Mouse (Mus musculus): Measurements from ENCODE around the gene Plk5. TPM values are rescaled to one million over a fixed set of nuclear protein-coding genes. Genes with fewer than 3 reads are reported as not detected.

The Plk5 gene
- polyA plus RNA-seq, 1 experiment from 2014 or later = not detected

DNA sequence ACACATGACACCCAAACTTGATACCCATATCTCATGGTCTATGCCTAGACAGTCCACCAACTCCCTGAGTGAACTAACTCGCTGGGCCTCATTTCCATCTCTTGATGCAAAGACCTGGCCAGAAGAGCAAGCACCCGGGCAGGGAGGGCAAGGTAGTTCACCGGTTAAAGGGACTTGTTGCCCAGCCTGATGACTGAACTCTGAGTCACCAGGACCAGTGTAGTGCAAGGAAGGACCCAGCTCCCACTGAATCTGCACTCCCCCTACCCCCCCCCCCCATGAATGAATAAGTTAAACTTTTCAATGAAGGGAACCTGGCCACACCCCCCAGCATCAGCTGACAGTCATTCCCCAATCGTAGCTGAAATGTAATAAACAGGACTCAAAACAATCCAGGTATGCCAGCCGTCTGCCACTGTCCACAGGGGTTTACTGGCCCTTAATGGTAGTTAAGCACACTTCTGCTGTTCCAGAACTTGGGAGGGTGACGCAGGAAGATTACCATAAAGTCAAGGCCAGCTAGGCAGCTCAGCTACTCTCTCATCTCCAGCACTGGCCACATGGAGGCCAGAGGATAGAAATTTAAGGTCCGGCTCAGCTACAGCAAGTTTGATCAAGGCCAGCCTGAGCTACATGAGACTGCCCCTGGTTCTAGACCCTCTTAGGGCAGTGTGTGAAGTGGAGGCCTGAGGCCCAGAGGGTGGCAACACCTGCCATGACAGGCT, 26.5 kb downstream of the Plk5 start:
- Histone ChIP-seq H3K36me3 (peaks cover 54% of the 10 kb centered on the region), H3K9me3 (no peaks in the 10 kb centered on the region), H3K9ac (no peak overlapping the region), H3K4me2 (no peak overlapping the region), H3K27ac (replicated peaks) (no peak overlapping the region), H3K4me1 (peaks cover 37% of the 10 kb centered on the region), H3K27me3 (replicated peaks) (no peaks in the 10 kb centered on the region), H3K4me3 (no peak overlapping the region)
- ATAC-seq (ENCODE audit: extremely low read depth, insufficient number of reproducible peaks, low FRiP score, low TSS enrichment) = no peak
- 89% methylated on average over 7 of the region's 7 CpGs for WGBS

- no peaks in the 10 kb centered on the region for H3K9me3 ChIP-seq
- H3K36me3 ChIP-seq = peaks cover 54% of the 10 kb centered on the region
- ATAC-seq (ENCODE audit: extremely low read depth, insufficient number of reproducible peaks, low FRiP score, low TSS enrichment) = no peak
- WGBS = 65% methylated on average over 4 of the region's 4 CpGs
- no peak overlapping the region for H3K4me3 ChIP-seq
- no peak overlapping the region for H3K27ac ChIP-seq (replicated peaks)
- peaks cover 43% of the 10 kb centered on the region for H3K4me1 ChIP-seq
- H3K27me3 ChIP-seq (replicated peaks) = no peaks in the 10 kb centered on the region
- H3K9ac ChIP-seq = peak overlapping the region; percentile 99
- peak overlapping the region; percentile 86; the same call in 1 of the 2 replicates for H3K4me2 ChIP-seq
Observed at GRCm38 (mm10) chr10:80383431-80383830, 27.2 kb downstream of the Plk5 start.

DNA sequence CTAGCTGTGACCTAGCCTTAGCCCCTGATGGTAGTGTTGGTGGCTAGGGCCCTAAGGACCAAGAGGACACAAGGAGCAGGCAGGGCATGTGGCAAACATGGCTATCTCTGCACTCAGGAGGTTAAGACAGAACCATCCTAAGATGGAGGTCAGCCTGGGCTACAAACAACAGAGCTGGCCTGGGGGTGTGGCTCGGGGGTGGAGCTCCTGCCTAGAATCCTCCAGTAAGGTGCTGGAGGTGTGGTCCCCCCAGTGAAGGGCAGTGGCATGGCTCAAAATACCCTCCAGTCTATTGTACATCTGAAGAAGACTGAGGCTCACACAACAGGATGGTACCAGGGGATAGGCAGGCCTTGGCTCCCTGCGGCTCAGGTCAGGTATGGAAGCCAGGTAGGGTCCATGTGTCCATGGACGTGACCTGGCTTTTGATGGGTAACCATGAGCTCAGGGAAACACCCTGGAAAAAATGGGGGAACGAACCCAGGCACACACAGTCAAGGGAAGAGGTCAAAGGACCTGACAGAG, 27.9 kb downstream of the Plk5 start:
- Histone ChIP-seq H3K4me1 (peaks cover 48% of the 10 kb centered on the region), H3K9me3 (no peaks in the 10 kb centered on the region), H3K27me3 (replicated peaks) (no peaks in the 10 kb centered on the region), H3K9ac (peak overlapping the region; percentile 99), H3K27ac (replicated peaks) (no peak overlapping the region), H3K4me2 (peak overlapping the region; percentile 86), H3K36me3 (peaks cover 54% of the 10 kb centered on the region), H3K4me3 (peak overlapping the region; percentile 91; the same call in 1 of the 2 replicates)
- 85% methylated on average over 4 of the region's 4 CpGs for WGBS
- no peak for ATAC-seq (ENCODE audit: extremely low read depth, insufficient number of reproducible peaks, low FRiP score, low TSS enrichment)

- Histone ChIP-seq H3K27ac (replicated peaks) (no peak overlapping the region), H3K36me3 (peaks cover 52% of the 10 kb centered on the region), H3K27me3 (replicated peaks) (no peaks in the 10 kb centered on the region), H3K9me3 (no peaks in the 10 kb centered on the region), H3K9ac (peak overlapping the region; percentile 99), H3K4me2 (peak overlapping the region; percentile 86), H3K4me3 (peak overlapping the region; percentile 91), H3K4me1 (peaks cover 48% of the 10 kb centered on the region)
- ATAC-seq (ENCODE audit: extremely low read depth, insufficient number of reproducible peaks, low FRiP score, low TSS enrichment) = no peak
- WGBS = 57% methylated on average over 7 of the region's 7 CpGs
Observed at GRCm38 (mm10) chr10:80384709-80385108, 28.4 kb downstream of the Plk5 start.

GRCm38 (mm10) chr10:80385310-80385709, 29.1 kb downstream of the Plk5 start:
- Histone ChIP-seq H3K9ac (peak overlapping the region; percentile 99), H3K4me3 (peak overlapping the region; percentile 91), H3K4me1 (peaks cover 48% of the 10 kb centered on the region), H3K27ac (replicated peaks) (peak overlapping the region; percentile 88), H3K27me3 (replicated peaks) (no peaks in the 10 kb centered on the region), H3K36me3 (peaks cover 53% of the 10 kb centered on the region), H3K4me2 (peak overlapping the region; percentile 86), H3K9me3 (no peaks in the 10 kb centered on the region)
- ATAC-seq (ENCODE audit: extremely low read depth, insufficient number of reproducible peaks, low FRiP score, low TSS enrichment) = no peak
- WGBS = 27% methylated on average over 7 of the region's 7 CpGs

DNA sequence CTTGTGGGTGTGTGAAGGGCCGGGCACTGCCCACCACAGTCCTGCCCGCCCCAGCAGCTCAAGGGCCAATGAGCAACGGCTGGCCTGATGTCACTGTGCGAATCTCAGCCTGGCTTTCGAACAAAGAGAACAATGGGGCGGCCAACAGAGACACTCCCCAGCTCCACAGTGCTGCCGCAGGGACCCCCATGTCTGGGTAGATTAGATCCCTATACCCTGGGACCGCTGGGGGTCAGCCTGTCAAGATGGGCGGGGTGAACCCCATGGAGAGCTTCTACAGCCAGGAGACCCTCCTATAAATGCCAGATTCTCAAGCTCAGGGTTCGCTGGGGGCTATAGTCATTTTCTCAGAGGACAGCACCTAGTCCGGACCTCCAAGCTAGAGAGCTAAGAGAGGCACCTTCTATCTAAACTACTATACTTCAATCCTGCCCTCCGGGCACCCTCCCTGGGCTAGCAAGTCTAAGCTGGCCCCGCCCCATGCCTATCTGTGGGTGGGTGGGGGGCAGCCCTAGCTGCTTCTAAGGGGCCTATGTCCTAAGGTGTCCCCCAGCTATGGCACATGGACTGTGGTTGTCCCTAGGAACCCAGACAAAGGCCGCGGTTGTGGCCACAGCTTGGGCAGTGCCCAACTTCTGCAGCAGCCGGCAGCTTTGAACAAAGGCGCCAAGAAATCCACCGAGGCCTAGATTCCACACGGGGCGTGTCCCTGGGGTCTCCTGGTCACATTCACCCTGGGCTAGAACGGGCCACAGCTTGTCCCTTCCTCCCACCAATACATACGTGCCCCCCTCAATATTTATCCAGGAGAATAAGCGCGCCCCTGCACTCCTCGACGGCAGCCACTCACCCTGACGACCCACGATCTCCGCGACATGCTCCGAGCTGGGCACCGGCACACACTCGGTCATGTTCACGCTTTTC, 29.8 kb downstream of the Plk5 start:
- Histone ChIP-seq H3K27me3 (replicated peaks) (no peaks in the 10 kb centered on the region), H3K36me3 (peaks cover 54% of the 10 kb centered on the region), H3K9me3 (no peaks in the 10 kb centered on the region), H3K4me2 (peak overlapping the region; percentile 86), H3K27ac (replicated peaks) (peak overlapping the region; percentile 88), H3K9ac (peak overlapping the region; percentile 99), H3K4me3 (peak overlapping the region; percentile 91), H3K4me1 (peaks cover 48% of the 10 kb centered on the region)
- 3% methylated on average over 34 of the region's 34 CpGs for WGBS
- ATAC-seq (ENCODE audit: extremely low read depth, insufficient number of reproducible peaks, low FRiP score, low TSS enrichment) = no peak

- no peaks in the 10 kb centered on the region for H3K9me3 ChIP-seq
- H3K9ac ChIP-seq = peak overlapping the region; percentile 99
- peak overlapping the region; percentile 88 for H3K27ac ChIP-seq (replicated peaks)
- H3K4me1 ChIP-seq = peaks cover 48% of the 10 kb centered on the region
- peak overlapping the region; percentile 86 for H3K4me2 ChIP-seq
- under 1% methylated on average over 89 of the region's 94 CpGs for WGBS
- peak; percentile 7; the same call in 1 of the 2 replicates for ATAC-seq (ENCODE audit: extremely low read depth, insufficient number of reproducible peaks, low FRiP score, low TSS enrichment)
- peaks cover 54% of the 10 kb centered on the region for H3K36me3 ChIP-seq
- H3K4me3 ChIP-seq = peak overlapping the region; percentile 91
- no peaks in the 10 kb centered on the region for H3K27me3 ChIP-seq (replicated peaks)
Observed at GRCm38 (mm10) chr10:80386735-80387471, 30.6 kb downstream of the Plk5 start.

DNA sequence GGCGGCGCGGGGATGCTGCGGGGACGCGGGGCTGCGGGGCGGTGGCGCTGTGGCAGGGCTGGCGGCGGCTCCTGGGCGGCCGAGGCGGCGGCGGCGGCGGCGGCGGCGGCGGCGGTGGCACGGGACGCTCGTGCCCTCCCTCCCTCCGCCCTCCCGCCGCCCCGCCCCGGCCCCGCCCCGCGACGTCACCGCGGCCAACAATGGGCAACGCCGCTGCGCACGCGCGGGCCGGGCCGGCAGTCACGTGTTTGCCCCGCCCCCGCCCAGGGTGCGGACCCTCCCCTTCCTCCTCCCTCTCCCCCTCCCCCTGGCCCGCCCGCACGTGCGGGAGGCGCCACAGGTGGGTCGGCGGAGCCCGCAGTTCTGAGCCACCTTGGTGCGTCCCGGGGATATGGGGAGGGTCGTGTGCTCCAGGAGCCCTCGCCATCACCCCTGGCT, 31.3 kb downstream of the Plk5 start, which contains the start of gene Mex3d:
Gene Mex3d, minus strand, starts transcription at position 138 of the 438 bp plus-strand sequence.
- H3K27ac ChIP-seq (replicated peaks) = peak within 1 kb of the TSS; percentile 88
- ATAC-seq (ENCODE audit: extremely low read depth, insufficient number of reproducible peaks, low FRiP score, low TSS enrichment) = peak; percentile 66
- H3K27me3 ChIP-seq (replicated peaks) = no peaks in the 10 kb centered on the region
- 1% methylated on average over 31 of the region's 61 CpGs for WGBS
- peak within 1 kb of the TSS; percentile 99 for H3K9ac ChIP-seq
- H3K4me1 ChIP-seq = peaks cover 48% of the 10 kb centered on the region
- peak within 1 kb of the TSS; percentile 86 for H3K4me2 ChIP-seq
- H3K4me3 ChIP-seq = peak within 1 kb of the TSS; percentile 91
- H3K36me3 ChIP-seq = peaks cover 54% of the 10 kb centered on the region
- H3K9me3 ChIP-seq = no peaks in the 10 kb centered on the region

DNA sequence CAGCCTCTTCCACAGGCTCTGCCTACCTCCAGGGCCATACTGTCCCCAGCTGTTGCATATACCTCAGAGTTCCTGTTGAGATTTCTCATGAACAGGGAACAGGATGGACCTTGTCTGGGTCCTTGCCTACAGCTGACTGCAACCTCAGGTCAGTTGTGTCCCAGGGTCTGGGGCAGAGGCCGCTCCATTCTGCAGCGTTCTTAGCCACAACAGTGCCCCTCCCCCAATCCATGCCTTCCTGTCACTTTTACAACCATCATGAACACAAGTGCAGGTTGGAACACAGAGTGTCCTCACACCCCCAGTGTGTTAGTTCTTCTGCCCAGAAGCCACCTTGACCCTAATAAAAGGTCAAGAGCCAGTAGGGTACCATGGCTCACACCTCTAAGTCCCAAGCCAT, 32.5 kb downstream of the Plk5 start:
- Histone ChIP-seq H3K4me2 (peak overlapping the region; percentile 86; the same call in 1 of the 2 replicates), H3K9me3 (no peaks in the 10 kb centered on the region), H3K4me3 (no peak overlapping the region), H3K4me1 (peaks cover 41% of the 10 kb centered on the region), H3K36me3 (peaks cover 55% of the 10 kb centered on the region), H3K9ac (no peak overlapping the region; the same call in 1 of the 2 replicates), H3K27ac (replicated peaks) (no peak overlapping the region), H3K27me3 (replicated peaks) (no peaks in the 10 kb centered on the region)
- ATAC-seq (ENCODE audit: extremely low read depth, insufficient number of reproducible peaks, low FRiP score, low TSS enrichment) = no peak
- 36% methylated on average over 2 of the region's 2 CpGs for WGBS

GRCm38 (mm10) chr10:80389185-80389708, 33.0 kb downstream of the Plk5 start:
- Histone ChIP-seq H3K4me3 (no peak overlapping the region), H3K9ac (no peak overlapping the region; the same call in 1 of the 2 replicates), H3K27me3 (replicated peaks) (no peaks in the 10 kb centered on the region), H3K9me3 (no peaks in the 10 kb centered on the region), H3K27ac (replicated peaks) (no peak overlapping the region), H3K4me1 (peaks cover 36% of the 10 kb centered on the region), H3K4me2 (no peak overlapping the region), H3K36me3 (peaks cover 56% of the 10 kb centered on the region)
- 70% methylated on average over 4 of the region's 4 CpGs for WGBS
- ATAC-seq (ENCODE audit: extremely low read depth, insufficient number of reproducible peaks, low FRiP score, low TSS enrichment) = no peak
